Mouse (Mus musculus) myocyte (in vitro differentiated cells): ENCODE measurements at regions not wholly inside any gene's neighbourhood (a gene's known extent, or its start where the extent isn't known, plus 50 kb on each side); places are given as distances from the start of the nearest gene placed in this dataset.

Experiments used
- CEBPB ChIP-seq: IDR thresholded peaks from 2 replicates; pipeline ENCODE4 v1.6.1; 2011; ENCODE audit warnings: mild to moderate bottlenecking, moderate library complexity; ENCODE audit not compliant: poor library complexity, insufficient read depth, severe bottlenecking
- E2F4 ChIP-seq: IDR thresholded peaks from one replicate; pipeline ENCODE4 v1.6.1; 2011; ENCODE audit warnings: mild to moderate bottlenecking, control low read depth, moderate library complexity; ENCODE audit not compliant: insufficient read depth
- MAX ChIP-seq: IDR thresholded peaks from one replicate; pipeline ENCODE4 v1.6.1; 2011; ENCODE audit warnings: low read depth, mild to moderate bottlenecking, control low read depth
- MYOD1 ChIP-seq, 3 experiments: IDR thresholded peaks; one replicate each; pipeline ENCODE4 v1.6.1; 2011; ENCODE audit warnings: control low read depth in 2 of 3, low read depth in 2 of 3, mild to moderate bottlenecking in 2 of 3, moderate library complexity in 1 of 3; ENCODE audit not compliant: insufficient read length in 2 of 3, control insufficient read depth in 1 of 3
- POLR2A ChIP-seq: IDR thresholded peaks from one replicate; pipeline ENCODE4 v1.6.1; 2011; ENCODE audit warnings: low read depth, mild to moderate bottlenecking, control low read depth, moderate library complexity; ENCODE audit not compliant: insufficient read length
- POLR2AphosphoS2 ChIP-seq: IDR thresholded peaks from one replicate; pipeline ENCODE4 v1.6.1; 2011; ENCODE audit warnings: low read depth, control low read depth; ENCODE audit not compliant: insufficient read length
- SRF ChIP-seq: IDR thresholded peaks from one replicate; pipeline ENCODE4 v1.6.1; 2011; ENCODE audit warnings: low read depth; ENCODE audit not compliant: control insufficient read depth, insufficient read length
- TCF12 ChIP-seq: IDR thresholded peaks from one replicate; pipeline ENCODE4 v1.6.1; 2011; ENCODE audit warnings: mild to moderate bottlenecking, control low read depth; ENCODE audit not compliant: poor library complexity, insufficient read depth, severe bottlenecking
- USF1 ChIP-seq: IDR thresholded peaks from one replicate; pipeline ENCODE4 v1.6.1; 2011; ENCODE audit warnings: low read depth, mild to moderate bottlenecking, control low read depth, moderate library complexity

- TF ChIP-seq USF1 (no peak), POLR2A (no peak), POLR2AphosphoS2 (no peak), TCF12 (no peak), MYOD1 (IDR thresholded peaks at IDR 0.05; ENCODE audit: control insufficient read depth in 1 of 3, insufficient read length in 2 of 3, low read depth in 2 of 3) (no peak), E2F4 (no peak), SRF (no peak), MAX (no peak), CEBPB (no peak)
Measured at GRCm38 (mm10) chr7:115258626-115259025, 515.1 kb downstream of the Insc start.
